Mouse (Mus musculus) adrenal gland, postnatal 36 days (tissue): ENCODE data around the gene Tbx2. TPM values are rescaled to one million over a fixed set of nuclear protein-coding genes. Genes with fewer than 3 reads are reported as not detected.

ENCODE experiments used
- DNase-seq, 2 experiments: peaks; one replicate each; pipeline ENCODE4 v3.0.0; 2021; ENCODE audit warnings: mixed read lengths in 1 of 2
- total RNA-seq, 2 experiments: library from RNA; stranded (reverse); gene quantifications; 2 replicates each; pipeline ENCODE4 v1.2.3; 2021

Gene Tbx2
- total RNA-seq, 2 experiments from 2014 or later: 22.3 to 29.0 TPM

- no peak for DNase-seq
These were observed 54.9 kb downstream of the Tbx2 start for GRCm38 (mm10) chr11:85887273-85887672.

- DNase-seq: no peak
These were observed 55.6 kb downstream of the Tbx2 start for GRCm38 (mm10) chr11:85887801-85888450.

GRCm38 (mm10) chr11:85888451-85888961, 56.2 kb downstream of the Tbx2 start:
- DNase-seq: no peak

GRCm38 (mm10) chr11:85889056-85889729, 56.8 kb downstream of the Tbx2 start:
- no peak for DNase-seq

GRCm38 (mm10) chr11:85889730-85890562, 57.6 kb downstream of the Tbx2 start:
- DNase-seq: no peak

- DNase-seq: no peak
These were observed 58.2 kb downstream of the Tbx2 start for GRCm38 (mm10) chr11:85890563-85890845.

- DNase-seq: no peak
These were observed 58.8 kb downstream of the Tbx2 start for GRCm38 (mm10) chr11:85891010-85891691.

Other genes with a start within 250 kb of the Tbx2 start
- gene Gm11444, start 17.8 kb downstream of the Tbx2 start, total RNA-seq: not detected
- gene Tbx4, start 53.9 kb downstream of the Tbx2 start, total RNA-seq: not detected